Mouse (Mus musculus) urinary bladder, postnatal 14 days (tissue): ENCODE measurements at regions not wholly inside any gene's neighbourhood (a gene's known extent, or its start where the extent isn't known, plus 50 kb on each side); places are given as distances from the start of the nearest gene placed in this dataset.

ENCODE experiments used
- DNase-seq: peaks from one replicate; pipeline ENCODE4 v3.0.0; 2021; ENCODE audit warnings: low spot score

GRCm38 (mm10) chr9:84923966-84924365 is 388.6 kb upstream of the Gm11114 start:
- DNase-seq, result no peak

- DNase-seq, result no peak
These were observed 376.1 kb upstream of the Gm11114 start for GRCm38 (mm10) chr9:84936291-84937055.

DNA sequence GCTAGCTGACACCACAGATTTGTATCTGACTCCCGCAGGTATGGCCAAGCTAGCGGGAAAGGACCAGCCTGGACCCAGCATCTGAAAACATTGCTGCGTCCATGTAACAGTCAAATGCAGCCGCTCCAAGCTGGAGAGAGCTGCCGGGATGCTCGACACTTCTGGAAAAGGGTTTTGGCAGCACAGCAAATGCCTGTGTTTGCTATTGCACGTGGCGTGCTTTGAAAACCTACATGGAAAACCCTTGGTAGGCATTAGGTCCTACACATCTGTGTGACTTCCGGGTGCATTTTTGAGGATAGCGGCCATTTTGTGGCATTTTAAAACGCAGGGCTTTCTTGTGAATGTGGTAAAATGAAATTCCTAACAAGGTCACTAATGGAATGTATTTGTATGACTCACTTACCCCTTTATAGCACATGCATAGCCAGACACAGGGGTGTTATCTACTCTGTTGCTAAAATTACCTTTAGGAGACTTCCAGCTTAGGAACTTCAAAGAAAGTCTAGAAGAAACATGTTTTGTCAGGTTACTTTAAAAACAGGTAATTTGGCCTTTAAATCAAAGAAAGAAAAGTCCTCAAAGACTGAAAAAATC is 345.9 kb upstream of the Gm11114 start:
- no peak for DNase-seq

- no peak for DNase-seq
These were observed 342.5 kb upstream of the Gm11114 start for GRCm38 (mm10) chr9:84969975-84970608.

- no peak for DNase-seq
These were observed 335.1 kb upstream of the Gm11114 start for GRCm38 (mm10) chr9:84977470-84977869.

- DNase-seq, result no peak
These were observed 309.2 kb upstream of the Gm11114 start for GRCm38 (mm10) chr9:85003414-85003813.

GRCm38 (mm10) chr9:85011361-85011760 is 301.2 kb upstream of the Gm11114 start:
- no peak for DNase-seq

DNA sequence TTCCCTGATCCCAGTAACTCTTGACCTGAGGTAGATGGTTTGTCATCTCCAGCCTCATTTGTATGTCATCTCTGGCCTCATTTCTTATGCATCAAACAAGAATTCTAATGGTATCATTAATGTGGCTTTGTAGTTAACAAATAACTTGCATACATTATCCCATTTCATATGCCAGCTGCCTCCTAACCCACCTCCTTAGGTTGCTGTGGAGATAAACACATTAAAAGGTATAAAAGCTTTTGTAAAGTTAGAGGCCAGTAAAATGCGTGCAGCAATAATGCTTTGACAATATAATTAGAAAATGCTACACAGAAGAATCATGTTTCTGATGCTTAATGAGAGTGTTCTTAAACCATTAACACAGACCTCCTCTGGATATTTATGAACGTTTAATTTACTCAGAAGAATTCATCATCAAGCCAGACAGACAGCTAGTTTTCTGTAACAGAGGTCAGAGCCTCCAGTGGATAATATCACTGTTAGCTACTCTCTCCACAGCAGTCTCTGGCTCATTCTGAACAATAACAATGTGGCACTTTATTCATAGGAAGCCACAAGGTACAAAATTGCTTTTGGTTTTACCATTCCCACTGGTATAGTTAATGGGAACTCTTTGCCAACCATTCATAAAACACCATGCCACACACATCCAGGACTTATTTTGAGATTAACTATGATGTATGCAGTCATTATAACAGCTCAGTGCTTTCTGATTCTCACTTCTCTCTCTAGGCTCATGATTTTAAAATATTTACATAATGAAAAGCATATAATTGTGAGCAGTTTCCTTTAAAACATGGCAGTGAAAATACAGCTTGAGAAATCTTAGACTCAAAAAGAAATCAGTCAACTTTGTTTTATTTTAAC is 264.2 kb upstream of the Gm11114 start:
- no peak for DNase-seq

DNA sequence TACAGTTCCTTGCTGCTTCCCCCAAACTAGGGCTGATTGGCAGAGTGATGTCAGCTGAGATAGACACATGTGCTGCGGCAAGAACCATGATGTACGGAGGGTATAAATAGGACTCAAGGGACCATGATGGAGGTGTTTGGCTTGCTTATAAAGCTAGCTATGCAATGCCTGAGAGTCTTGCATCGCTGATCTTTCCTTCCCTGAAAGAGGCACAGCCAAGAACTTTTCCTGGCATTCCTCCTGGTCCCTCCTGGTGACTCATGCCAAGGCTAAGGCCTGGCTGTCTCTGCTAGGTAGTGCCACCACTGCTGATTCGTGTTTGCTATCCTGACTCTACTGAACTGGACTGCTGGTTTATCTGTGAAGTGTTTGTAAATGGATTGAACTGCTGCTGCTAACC is 260.0 kb upstream of the Gm11114 start:
- DNase-seq, result no peak

- no peak for DNase-seq
These were observed 232.6 kb upstream of the Gm11114 start for GRCm38 (mm10) chr9:85079975-85080374.

- no peak for DNase-seq
These were observed 223.8 kb upstream of the Gm11114 start for GRCm38 (mm10) chr9:85088556-85089338.

GRCm38 (mm10) chr9:85090297-85090696 is 222.3 kb upstream of the Gm11114 start:
- DNase-seq, result peak; percentile 12

- no peak for DNase-seq
These were observed 217.3 kb upstream of the Gm11114 start for GRCm38 (mm10) chr9:85095234-85095633.

DNA sequence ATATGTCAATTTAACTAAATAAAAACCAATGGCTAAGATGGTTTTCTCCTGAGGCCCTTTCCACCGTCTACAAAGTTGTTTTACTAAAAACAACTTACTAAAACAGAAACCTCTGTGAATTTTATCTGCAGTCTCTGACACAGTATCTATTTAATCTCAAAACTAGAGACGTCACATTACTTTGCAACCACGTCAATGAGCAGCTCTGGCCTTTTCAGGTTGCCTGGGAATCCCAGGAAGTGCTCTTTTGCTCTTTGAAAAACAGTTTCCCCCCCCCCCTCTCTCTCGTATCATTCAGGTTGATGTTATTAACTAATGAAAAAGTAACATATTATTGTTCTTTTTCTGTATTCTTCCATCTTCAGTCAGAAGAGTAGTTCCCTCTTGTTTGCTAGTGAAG is 216.1 kb upstream of the Gm11114 start:
- DNase-seq, result no peak

DNA sequence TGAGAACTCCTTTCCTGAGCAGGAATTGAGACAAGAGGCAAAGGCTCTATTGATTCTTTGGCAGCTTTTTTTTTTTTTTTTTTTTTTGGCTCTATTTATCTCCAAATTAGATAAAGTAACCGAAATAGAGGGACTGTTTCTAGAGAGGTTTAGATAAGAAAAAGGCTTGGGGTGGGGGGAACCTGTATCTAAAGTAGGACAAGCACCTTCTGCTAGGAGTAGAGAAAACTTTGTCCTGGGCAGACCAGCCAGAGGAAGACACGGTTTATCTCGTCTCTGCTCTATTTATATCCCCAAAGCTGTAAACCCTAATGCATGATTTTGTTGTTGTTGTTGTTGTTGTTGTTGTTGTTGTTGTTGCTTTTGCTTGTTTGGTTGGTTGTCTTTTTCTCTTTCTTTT is 199.6 kb upstream of the Gm11114 start:
- DNase-seq, result no peak

DNA sequence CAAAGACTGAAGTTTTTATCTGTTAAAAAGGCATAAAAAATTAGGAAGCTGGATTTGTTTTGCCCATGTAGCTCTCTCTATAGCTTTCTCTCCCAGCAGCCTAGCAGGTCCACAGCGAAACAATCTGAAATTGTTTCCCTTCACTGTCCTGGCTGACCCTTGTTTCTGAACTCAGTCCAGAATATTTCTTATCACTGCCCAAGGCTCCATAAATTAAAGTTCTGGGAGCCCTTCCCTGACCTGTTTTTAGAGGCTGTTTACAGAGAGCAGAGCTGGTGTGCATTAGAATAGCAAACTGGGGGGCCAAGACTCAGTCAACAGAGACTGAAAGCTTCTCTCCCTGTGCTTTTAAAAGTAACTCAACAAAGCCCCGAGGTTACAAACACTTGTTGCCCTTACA is 198.3 kb upstream of the Gm11114 start:
- no peak for DNase-seq

GRCm38 (mm10) chr9:85120061-85120460 is 192.5 kb upstream of the Gm11114 start:
- DNase-seq, result no peak

DNA sequence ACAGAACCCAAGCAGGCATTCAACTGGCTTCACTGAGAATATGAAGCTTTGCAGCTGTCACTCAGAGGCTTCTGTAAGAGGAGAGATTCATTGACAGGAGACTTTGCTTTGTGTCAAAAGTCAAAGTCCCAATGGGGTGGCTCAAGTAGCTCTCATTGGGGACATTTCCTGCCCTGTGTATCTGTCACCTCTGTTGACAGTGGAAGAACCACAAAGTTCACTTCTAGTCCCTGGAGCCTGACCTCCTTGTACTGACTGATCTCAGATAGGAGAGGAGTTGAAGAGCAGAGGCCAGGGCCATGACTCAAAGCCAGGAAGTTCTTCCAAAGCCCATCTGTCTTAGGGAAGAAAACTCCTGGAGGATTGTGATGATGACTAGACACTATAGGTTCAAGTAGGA is 191.5 kb upstream of the Gm11114 start:
- DNase-seq, result no peak

GRCm38 (mm10) chr9:85123706-85124105 is 188.9 kb upstream of the Gm11114 start:
- no peak for DNase-seq

- DNase-seq, result peak; percentile 4
These were observed 186.8 kb upstream of the Gm11114 start for GRCm38 (mm10) chr9:85125775-85126174.

- no peak for DNase-seq
These were observed 186.0 kb upstream of the Gm11114 start for GRCm38 (mm10) chr9:85126541-85126940.

GRCm38 (mm10) chr9:85127107-85127506 is 185.5 kb upstream of the Gm11114 start:
- DNase-seq, result peak; percentile 30
